Mouse (Mus musculus): ENCODE results near the gene Cyp4f16.
"Not testable (repeated sequence)": the region's sequence is repeated elsewhere in the genome, so short reads cannot be mapped to it uniquely, and the experiment has no call there.

The Cyp4f16 gene

GRCm38 (mm10) chr17:32536051-32536866 is at the start of gene Cyp4f16:
Gene Cyp4f16 (plus strand): TSS chr17:32536558.
- DNase-seq (ENCODE audit: low read depth) = peak; percentile 37

- DNase-seq (ENCODE audit: low read depth) = peak; percentile 69
Measured at GRCm38 (mm10) chr17:32492349-32492980, 43.9 kb upstream of the Cyp4f16 start.

- peak; percentile 89 for DNase-seq (ENCODE audit: low read depth)
Measured at GRCm38 (mm10) chr17:32494601-32495000, 41.8 kb upstream of the Cyp4f16 start.

GRCm38 (mm10) chr17:32500511-32500910 is 35.8 kb upstream of the Cyp4f16 start:
- not testable (repeated sequence) for DNase-seq (ENCODE audit: low read depth)

- no peak for DNase-seq (ENCODE audit: low read depth)
Measured at GRCm38 (mm10) chr17:32501051-32501450, 35.3 kb upstream of the Cyp4f16 start.

- no peak for DNase-seq (ENCODE audit: low read depth)
Measured at GRCm38 (mm10) chr17:32503111-32503510, 33.2 kb upstream of the Cyp4f16 start.

- DNase-seq (ENCODE audit: low read depth) = peak; percentile 49
Measured at GRCm38 (mm10) chr17:32505851-32506728, 30.3 kb upstream of the Cyp4f16 start, which contains the start of gene Cyp4f17. Gene Cyp4f17 (plus strand): TSS chr17:32506050.

- DNase-seq (ENCODE audit: low read depth) = no peak
Measured at GRCm38 (mm10) chr17:32506729-32507245, 29.6 kb upstream of the Cyp4f16 start.

GRCm38 (mm10) chr17:32516126-32516525 is 20.2 kb upstream of the Cyp4f16 start:
- no peak for DNase-seq (ENCODE audit: low read depth)

GRCm38 (mm10) chr17:32521981-32522380 is 14.4 kb upstream of the Cyp4f16 start:
- DNase-seq (ENCODE audit: low read depth) = no peak

- DNase-seq (ENCODE audit: low read depth) = no peak
Measured at GRCm38 (mm10) chr17:32522386-32522785, 14.0 kb upstream of the Cyp4f16 start.

GRCm38 (mm10) chr17:32522816-32523215 is 13.5 kb upstream of the Cyp4f16 start:
- DNase-seq (ENCODE audit: low read depth) = peak; percentile 43

- peak; percentile 86 for DNase-seq (ENCODE audit: low read depth)
Measured at GRCm38 (mm10) chr17:32523895-32524294, 12.5 kb upstream of the Cyp4f16 start.

GRCm38 (mm10) chr17:32526341-32526740 is 10.0 kb upstream of the Cyp4f16 start:
- not testable (repeated sequence) for DNase-seq (ENCODE audit: low read depth)

- no peak for DNase-seq (ENCODE audit: low read depth)
Measured at GRCm38 (mm10) chr17:32527748-32528147, 8.6 kb upstream of the Cyp4f16 start.

GRCm38 (mm10) chr17:32528408-32529337 is 7.7 kb upstream of the Cyp4f16 start:
- DNase-seq (ENCODE audit: low read depth) = peak; percentile 95

- not testable (repeated sequence) for DNase-seq (ENCODE audit: low read depth)
Measured at GRCm38 (mm10) chr17:32532356-32532755, 4.0 kb upstream of the Cyp4f16 start.

- DNase-seq (ENCODE audit: low read depth) = no peak
Measured at GRCm38 (mm10) chr17:32534068-32534467, 2.3 kb upstream of the Cyp4f16 start.

GRCm38 (mm10) chr17:32536867-32537250 is 501 bp downstream of the Cyp4f16 start:
- no peak for DNase-seq (ENCODE audit: low read depth)

- DNase-seq (ENCODE audit: low read depth) = not testable (repeated sequence)
Measured at GRCm38 (mm10) chr17:32544792-32545191, 8.4 kb downstream of the Cyp4f16 start.

- DNase-seq (ENCODE audit: low read depth) = not testable (repeated sequence)
Measured at GRCm38 (mm10) chr17:32550377-32550776, 14.0 kb downstream of the Cyp4f16 start.

Measured in induced T-regulatory cell, adult 2 months (primary cell).